Comparison of ENCODE assay signal across 9 mouse cellular contexts in the genomic region with DNA sequence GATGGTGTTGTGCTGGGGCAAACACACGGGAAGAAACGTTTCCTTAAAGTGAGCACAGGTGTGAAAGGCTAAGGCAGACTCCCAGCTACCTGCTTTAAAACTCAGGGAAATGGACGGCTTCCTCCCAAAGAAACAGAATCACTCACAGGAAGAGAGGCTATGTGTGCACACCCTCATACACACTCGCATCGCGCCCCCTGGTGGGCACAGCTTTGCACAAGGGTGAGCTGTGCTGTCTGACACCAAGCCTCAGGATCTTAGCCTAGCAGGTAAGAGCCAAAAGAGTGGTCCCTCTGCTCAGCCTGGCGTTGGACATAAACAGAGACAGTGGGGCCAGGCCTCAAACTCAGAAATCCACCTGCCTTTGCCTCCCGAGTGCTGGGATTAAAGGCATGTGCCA. TPM values are rescaled to one million over a fixed set of nuclear protein-coding genes. Genes with fewer than 3 reads are reported as not detected.
DNase-seq lines count a peak whose midpoint lies in the region; ATAC-seq and TF ChIP-seq lines count a peak whose summit lies in the region.
"Had no signal": no experiment of that assay in that cellular context is flagged by ENCODE, and none has a peak within 500 bp of the region (broad histone marks: within the 10 kb centered on the region; RNA-seq: fewer than 3 reads in every experiment).

No protein-coding gene starts in this region.

- CTCF ChIA-PET in Patski (lab: Charles Lee): interaction anchor here (0.7 to 3.8 kb wide), 19 partner anchors 9 to 97 kb away, joined by 3 to 30 read pairs (median 4); partner anchors contain the start of genes Cfap157 and Tor2a

- in situ Hi-C loops in Patski (cut with MboI; ENCODE audit: low pct_unique_long_range_greater_than_20kb): loop anchor here (5.0 kb wide), 2 partner anchors 67 to 142 kb away; partner anchors contain the start of gene Cdk9

- WGBS in hindbrain, embryonic 15.5 days: 2% methylated on average over 8 of the region's 8 CpGs

- peaks cover 8% of the 10 kb centered on the region for H3K4me1 ChIP-seq in hindbrain, embryonic 15.5 days (replicated peaks)

- no peak overlapping the region for H3K4me2 ChIP-seq in hindbrain, embryonic 15.5 days

- no peak overlapping the region for H3K9ac ChIP-seq in hindbrain, embryonic 15.5 days

- POLR2A ChIA-PET in Patski (lab: Charles Lee): no interaction called here

- DNase-seq in Patski (ENCODE audit: low read depth, low spot score): no peak
- peak; percentile 98 to 99 for DNase-seq in cerebellum, postnatal 10 days
- peak; percentile 87 to 92 for DNase-seq in frontal cortex, postnatal 25 days (ENCODE audit: low spot score in 2 of 2)
- DNase-seq in left cerebral cortex, adult 2 months (ENCODE audit: extremely low spot score in 1 of 2, low spot score in 2 of 2): peak; percentile 83 to 90
- DNase-seq in right cerebral cortex, postnatal 14 days: peak; percentile 97
- peak; percentile 83 to 89 for DNase-seq in urinary bladder, postnatal 36 days (ENCODE audit: low spot score in 2 of 2)

- ATAC-seq in Patski: no peak
- peak; percentile 52; the same call in 1 of the 2 replicates for ATAC-seq in hindbrain, embryonic 15.5 days (ENCODE audit: low FRiP score, low read depth)
- peak; percentile 78 for ATAC-seq in megakaryocyte progenitor cell, adult 5-6 weeks (replicated peaks; ENCODE audit: poor library complexity)

- H3K9me3 ChIP-seq in hindbrain, embryonic 15.5 days: no peaks in the 10 kb centered on the region

- TF ChIP-seq CTCF in Patski (IDR thresholded peaks at IDR 0.05): peak; percentile 94
- peak; percentile 89 for TF ChIP-seq CTCF in left cerebral cortex, adult 2 months (IDR thresholded peaks at IDR 0.05)

- H3K27ac ChIP-seq in hindbrain, embryonic 15.5 days (replicated peaks): no peak overlapping the region
- H3K27ac ChIP-seq in left cerebral cortex, adult 2 months: no peak overlapping the region

- peaks cover 3% of the 10 kb centered on the region for H3K27me3 ChIP-seq in Patski
- no peaks in the 10 kb centered on the region for H3K27me3 ChIP-seq in hindbrain, embryonic 15.5 days

- H3K36me3 ChIP-seq in hindbrain, embryonic 15.5 days: no peaks in the 10 kb centered on the region

- intact Hi-C loops in left cerebral cortex, adult 2 months (cut with DNase I): no loop called here

- no peak overlapping the region for H3K4me3 ChIP-seq in hindbrain, embryonic 15.5 days
- H3K4me3 ChIP-seq in left cerebral cortex, adult 2 months: no peak overlapping the region
- H3K4me3 ChIP-seq: myocyte had no signal

RNA-seq across cellular contexts. Expression of gene Stxbp1, which starts 7.2 kb away (rescaled TPM):
- polyA plus RNA-seq in Patski (2021): 30.1 TPM
- polyA plus RNA-seq in hindbrain, embryonic 15.5 days (2015; fragmentation: Nextera tagmentation; extraction: Ambion mirVana): 296 and 323 TPM in 2 replicates
- total RNA-seq in left cerebral cortex, adult 2 months (2021): 100 to 1,000 TPM; 947 to 984 TPM
- total RNA-seq in megakaryocyte progenitor cell, adult 5-6 weeks (2015): 2.9 and 4.7 TPM in 2 replicates
- total RNA-seq in megakaryocyte progenitor cell, adult 5-6 weeks (2017): 1.6 and 3.7 TPM in 2 replicates

RNA-seq across cellular contexts. Expression of gene Fam129b, which starts 21.7 kb away (rescaled TPM):
- polyA plus RNA-seq in Patski (2021): 170 TPM
- 33.5 and 33.9 TPM in 2 replicates for polyA plus RNA-seq in hindbrain, embryonic 15.5 days (2015; fragmentation: Nextera tagmentation; extraction: Ambion mirVana)
- 10 to 100 TPM; 24.4 to 31.4 TPM for total RNA-seq in left cerebral cortex, adult 2 months (2021)
- 3.3 and 3.5 TPM in 2 replicates for total RNA-seq in megakaryocyte progenitor cell, adult 5-6 weeks (2015)
- total RNA-seq in megakaryocyte progenitor cell, adult 5-6 weeks (2017): 6.5 and 6.8 TPM in 2 replicates

Comparison
In these comparisons a context has a peak if more than half of its experiments do, and no peak if none do; other contexts are left out.
1. RNA of gene Stxbp1, which starts 7.2 kb away (total RNA-seq): 947 to 984 TPM in left cerebral cortex, adult 2 months; 1.6 to 4.7 TPM in megakaryocyte progenitor cell, adult 5-6 weeks; every median in the first group is over 100 times any median in the second.